ENCODE assay signal across 17 mouse cellular contexts in the genomic region with DNA sequence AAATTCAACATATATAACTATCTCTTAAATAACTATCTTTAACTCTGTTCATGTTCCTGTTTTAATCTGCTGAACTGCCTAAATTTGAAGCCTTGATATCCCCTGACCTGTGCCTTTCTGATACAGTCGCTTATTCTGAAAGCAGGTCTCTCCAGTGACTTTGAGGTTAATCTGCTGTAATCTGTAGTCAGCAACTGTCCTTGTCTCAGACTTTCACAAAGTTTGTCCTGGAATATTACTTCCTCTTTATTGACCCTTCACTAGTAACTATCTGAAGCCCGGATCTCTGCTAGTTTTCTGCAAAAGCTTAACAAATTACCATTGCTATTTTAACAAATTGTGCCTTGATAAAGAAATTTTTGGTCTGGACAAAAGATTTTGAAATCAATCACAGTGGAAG.
"Had no signal": no experiment of that assay in that cellular context is flagged by ENCODE, and none has a peak within 500 bp of the region (broad histone marks: within the 10 kb centered on the region; RNA-seq: fewer than 3 reads in every experiment).

No protein-coding gene starts in this region.

- H3K36me3 ChIP-seq: neural tube, embryonic 12.5 days; neural tube, embryonic 13.5 days; neural tube, embryonic 15.5 days; stomach, embryonic 15.5 days had no signal

- H3K9ac ChIP-seq: neural tube, embryonic 12.5 days; neural tube, embryonic 13.5 days; neural tube, embryonic 15.5 days; stomach, embryonic 15.5 days had no signal

- DNase-seq: retina, postnatal 1 day; right cerebral cortex, adult 18-20 months; right cerebral cortex, postnatal 14 days; right cerebral cortex, postnatal 25 days; right cerebral cortex, postnatal 4 days; spleen, adult 18-20 months; thymus, adult 18-20 months; thymus, adult 2 months; thymus, postnatal 14 days; thymus, postnatal 25 days; thymus, postnatal 36 days; thymus, postnatal 4 days had no signal

- H3K4me3 ChIP-seq: neural tube, embryonic 12.5 days; neural tube, embryonic 13.5 days; neural tube, embryonic 15.5 days; stomach, embryonic 15.5 days had no signal

- H3K27me3 ChIP-seq: neural tube, embryonic 12.5 days; neural tube, embryonic 13.5 days; neural tube, embryonic 15.5 days; stomach, embryonic 15.5 days had no signal

- H3K9me3 ChIP-seq: neural tube, embryonic 12.5 days; neural tube, embryonic 13.5 days; neural tube, embryonic 15.5 days; stomach, embryonic 15.5 days had no signal

- H3K4me1 ChIP-seq: neural tube, embryonic 12.5 days; neural tube, embryonic 13.5 days; neural tube, embryonic 15.5 days; stomach, embryonic 15.5 days had no signal

- H3K27ac ChIP-seq: neural tube, embryonic 12.5 days; neural tube, embryonic 13.5 days; neural tube, embryonic 15.5 days; stomach, embryonic 15.5 days; stomach, postnatal 0 days had no signal
